Mouse (Mus musculus) hindbrain, embryonic 15.5 days (tissue): ENCODE results near the gene Arg2. TPM values are rescaled to one million over a fixed set of nuclear protein-coding genes. Genes with fewer than 3 reads are reported as not detected.
"Not testable (repeated sequence)": the region's sequence is repeated elsewhere in the genome, so short reads cannot be mapped to it uniquely, and the experiment has no call there.

Experiments
- ATAC-seq: fragments of 200-750 bp; cut with Nextera tagmentation; 2 replicates; pipeline ENCODE4 v1.8.0; 2017; ENCODE audit warnings: low read depth, moderate number of reproducible peaks, moderate TSS enrichment; ENCODE audit not compliant: low FRiP score
- H3K27ac ChIP-seq: fragments of 300-500 bp; sonication (generic); replicated peaks from 2 replicates; pipeline ENCODE4 v1.5.1; 2015; ENCODE audit warnings: mild to moderate bottlenecking, inconsistent platforms
- H3K27me3 ChIP-seq: fragments of 300-500 bp; sonication (generic); 2 replicates; pipeline ENCODE4 v1.6.1; 2015; ENCODE audit warnings: control low read depth, inconsistent platforms
- H3K36me3 ChIP-seq: fragments of 300-500 bp; sonication (generic); 2 replicates; pipeline ENCODE4 v1.6.1; 2015; ENCODE audit warnings: control low read depth, inconsistent platforms
- H3K4me1 ChIP-seq: fragments of 300-500 bp; sonication (generic); replicated peaks from 2 replicates; pipeline ENCODE4 v1.6.1; 2015; ENCODE audit warnings: control low read depth, inconsistent platforms
- H3K4me2 ChIP-seq: fragments of 300-500 bp; sonication (generic); 2 replicates; pipeline ENCODE4 v1.6.1; 2015; ENCODE audit warnings: moderate library complexity, mild to moderate bottlenecking, inconsistent platforms
- H3K4me3 ChIP-seq: fragments of 300-500 bp; sonication (generic); 2 replicates; pipeline ENCODE4 v1.5.1; 2015; ENCODE audit warnings: mild to moderate bottlenecking, inconsistent platforms
- H3K9ac ChIP-seq: fragments of 300-500 bp; sonication (generic); 2 replicates; pipeline ENCODE4 v1.6.1; 2015; ENCODE audit warnings: inconsistent platforms
- H3K9me3 ChIP-seq: fragments of 300-500 bp; sonication (generic); 2 replicates; pipeline ENCODE4 v1.6.1; 2016; ENCODE audit warnings: control low read depth, inconsistent platforms
- WGBS: fragments of 180-500 bp; shearing (Covaris S2); methylation state at CpG from one replicate; pipeline ENCODE4 v1.1.7; 2015; 5-methylcytosine and 5-hydroxymethylcytosine counted together
- polyA plus RNA-seq: library from polyadenylated mRNA; unstranded; fragments of >200 nt; fragmentation: Nextera tagmentation; extraction: Ambion mirVana; gene quantifications from 2 replicates; pipeline ENCODE4 v1.2.1, GENCODE M21; 2015

Gene Arg2
- polyA plus RNA-seq, 1 experiment from 2014 or later = 30.0 TPM

GRCm38 (mm10) chr12:79172019-79172941 lies 41.7 kb downstream of the Arg2 start, which contains the start of gene Vti1b:
TSS of gene Vti1b (minus strand) at chr12:79172667.
- H3K27me3 ChIP-seq = no peaks in the 10 kb centered on the region
- peak within 1 kb of the TSS; percentile 95 for H3K27ac ChIP-seq
- peak; percentile 98 for ATAC-seq
- H3K36me3 ChIP-seq = peaks cover 18% of the 10 kb centered on the region
- peak within 1 kb of the TSS; percentile 90 for H3K9ac ChIP-seq
- H3K4me2 ChIP-seq = peak within 1 kb of the TSS; percentile 83
- H3K9me3 ChIP-seq = no peaks in the 10 kb centered on the region
- H3K4me1 ChIP-seq = peaks cover 16% of the 10 kb centered on the region
- H3K4me3 ChIP-seq = peak within 1 kb of the TSS; percentile 98
- under 1% methylated on average over 67 of the region's 73 CpGs for WGBS

GRCm38 (mm10) chr12:79173721-79174120 lies 43.1 kb downstream of the Arg2 start:
- H3K27me3 ChIP-seq = no peaks in the 10 kb centered on the region
- peaks cover 18% of the 10 kb centered on the region for H3K36me3 ChIP-seq
- H3K9me3 ChIP-seq = no peaks in the 10 kb centered on the region
- H3K4me1 ChIP-seq = peaks cover 16% of the 10 kb centered on the region
- no peak overlapping the region for H3K4me3 ChIP-seq
- H3K27ac ChIP-seq = no peak overlapping the region
- ATAC-seq = no peak
- WGBS = 87% methylated on average over 5 of the region's 5 CpGs
- no peak overlapping the region for H3K4me2 ChIP-seq
- no peak overlapping the region for H3K9ac ChIP-seq

- H3K9ac ChIP-seq = no peak overlapping the region
- H3K4me3 ChIP-seq = no peak overlapping the region
- peaks cover 7% of the 10 kb centered on the region for H3K4me1 ChIP-seq
- H3K27ac ChIP-seq = no peak overlapping the region
- no peak for ATAC-seq
- H3K9me3 ChIP-seq = no peaks in the 10 kb centered on the region
- peaks cover 22% of the 10 kb centered on the region for H3K36me3 ChIP-seq
- no peak overlapping the region for H3K4me2 ChIP-seq
- no peaks in the 10 kb centered on the region for H3K27me3 ChIP-seq
- WGBS = 88% methylated on average over 5 of the region's 5 CpGs
Measured at GRCm38 (mm10) chr12:79175998-79176397, 45.4 kb downstream of the Arg2 start.

- not testable (repeated sequence) for H3K4me2 ChIP-seq, ATAC-seq, H3K27ac ChIP-seq, H3K4me3 ChIP-seq, H3K9me3 ChIP-seq, H3K27me3 ChIP-seq, H3K9ac ChIP-seq
- Histone ChIP-seq H3K4me1 (peaks cover 14% of the 10 kb centered on the region), H3K36me3 (peaks cover 71% of the 10 kb centered on the region)
- 92% methylated on average over 5 of the region's 6 CpGs for WGBS
Measured at GRCm38 (mm10) chr12:79185160-79185559, 54.6 kb downstream of the Arg2 start.

- H3K9ac ChIP-seq = peak overlapping the region; percentile 59
- peak overlapping the region; percentile 84 for H3K27ac ChIP-seq
- H3K4me2 ChIP-seq = peak overlapping the region; percentile 71
- peaks cover 29% of the 10 kb centered on the region for H3K4me1 ChIP-seq
- peak overlapping the region; percentile 57 for H3K4me3 ChIP-seq
- H3K27me3 ChIP-seq = no peaks in the 10 kb centered on the region
- ATAC-seq = peak; percentile 96
- 1% methylated on average over 18 of the region's 18 CpGs for WGBS
- no peaks in the 10 kb centered on the region for H3K9me3 ChIP-seq
- peaks cover 22% of the 10 kb centered on the region for H3K36me3 ChIP-seq
Measured at GRCm38 (mm10) chr12:79190931-79191673, 60.5 kb downstream of the Arg2 start.

- Histone ChIP-seq H3K4me1 (peaks cover 29% of the 10 kb centered on the region), H3K36me3 (peaks cover 17% of the 10 kb centered on the region; the same call in 1 of the 2 replicates), H3K4me2 (peak overlapping the region; percentile 71), H3K9ac (peak overlapping the region; percentile 59), H3K4me3 (peak overlapping the region; percentile 57), H3K27ac (peak overlapping the region; percentile 84), H3K9me3 (no peaks in the 10 kb centered on the region), H3K27me3 (no peaks in the 10 kb centered on the region)
- 5% methylated on average over 14 of the region's 14 CpGs for WGBS
- peak; percentile 85 for ATAC-seq
Measured at GRCm38 (mm10) chr12:79191701-79192100, 61.1 kb downstream of the Arg2 start.

- peaks cover 13% of the 10 kb centered on the region; the same call in 1 of the 2 replicates for H3K36me3 ChIP-seq
- peak within 1 kb of the TSS; percentile 59 for H3K9ac ChIP-seq
- WGBS = 62% methylated on average over 6 of the region's 6 CpGs
Measured at GRCm38 (mm10) chr12:79192193-79192592, 61.6 kb downstream of the Arg2 start, which contains the start of gene Rdh11. TSS of gene Rdh11 (minus strand) at chr12:79192293.

GRCm38 (mm10) chr12:79193441-79193840 lies 62.9 kb downstream of the Arg2 start:
- WGBS = 6% methylated on average over 3 of the region's 3 CpGs
- Histone ChIP-seq H3K27ac (no peak overlapping the region), H3K9me3 (no peaks in the 10 kb centered on the region), H3K9ac (no peak overlapping the region), H3K36me3 (peaks cover 1% of the 10 kb centered on the region; the same call in 1 of the 2 replicates), H3K4me1 (peaks cover 29% of the 10 kb centered on the region), H3K4me3 (no peak overlapping the region), H3K27me3 (no peaks in the 10 kb centered on the region), H3K4me2 (no peak overlapping the region)
- ATAC-seq = no peak

More at GRCm38 (mm10) chr12:79192193-79192592, 61.6 kb downstream of the Arg2 start, which contains the start of gene Rdh11:
- Histone ChIP-seq H3K4me1 (peaks cover 29% of the 10 kb centered on the region), H3K27ac (peak within 1 kb of the TSS; percentile 84), H3K27me3 (no peaks in the 10 kb centered on the region), H3K9me3 (no peaks in the 10 kb centered on the region), H3K4me2 (peak within 1 kb of the TSS; percentile 71), H3K4me3 (peak within 1 kb of the TSS; percentile 57)
- no peak for ATAC-seq

- Histone ChIP-seq H3K9me3 (no peaks in the 10 kb centered on the region), H3K9ac (no peak overlapping the region)
Measured at GRCm38 (mm10) chr12:79197105-79197504, 66.5 kb downstream of the Arg2 start.

GRCm38 (mm10) chr12:79201882-79202281 lies 71.3 kb downstream of the Arg2 start:
- no peak for ATAC-seq
- H3K4me1 ChIP-seq = no peaks in the 10 kb centered on the region
- WGBS = 76% methylated on average over 3 of the region's 3 CpGs

More at GRCm38 (mm10) chr12:79197105-79197504, 66.5 kb downstream of the Arg2 start:
- no peak overlapping the region for H3K27ac ChIP-seq
- no peak overlapping the region for H3K4me3 ChIP-seq
- H3K4me1 ChIP-seq = peaks cover 1% of the 10 kb centered on the region
- H3K4me2 ChIP-seq = no peak overlapping the region
- no peaks in the 10 kb centered on the region for H3K36me3 ChIP-seq
- H3K27me3 ChIP-seq = no peaks in the 10 kb centered on the region
- 89% methylated on average over 5 of the region's 5 CpGs for WGBS
- no peak for ATAC-seq

More at GRCm38 (mm10) chr12:79201882-79202281, 71.3 kb downstream of the Arg2 start:
- no peak overlapping the region for H3K27ac ChIP-seq
- H3K9me3 ChIP-seq = no peaks in the 10 kb centered on the region
- H3K4me2 ChIP-seq = no peak overlapping the region
- H3K4me3 ChIP-seq = no peak overlapping the region
- no peaks in the 10 kb centered on the region for H3K27me3 ChIP-seq
- no peak overlapping the region for H3K9ac ChIP-seq
- H3K36me3 ChIP-seq = no peaks in the 10 kb centered on the region
